Mouse (Mus musculus): ENCODE results near the gene Sec31b.
A peak's percentile ranks its signal among the peaks of the same experiment; 100 is the strongest.

The Sec31b gene

GRCm38 (mm10) chr19:44530018-44530417, 15.6 kb downstream of the Sec31b start:
- DNase-seq (ENCODE audit: low spot score): no peak

- DNase-seq (ENCODE audit: low spot score): no peak
These were observed 20.0 kb downstream of the Sec31b start for GRCm38 (mm10) chr19:44525551-44526205.

- no peak for DNase-seq (ENCODE audit: low spot score)
These were observed 26.5 kb downstream of the Sec31b start for GRCm38 (mm10) chr19:44519152-44519551.

- no peak for DNase-seq (ENCODE audit: low spot score)
These were observed 27.5 kb downstream of the Sec31b start for GRCm38 (mm10) chr19:44517996-44518768.

- DNase-seq (ENCODE audit: low spot score): no peak
These were observed 29.9 kb downstream of the Sec31b start for GRCm38 (mm10) chr19:44515769-44516168.

DNA sequence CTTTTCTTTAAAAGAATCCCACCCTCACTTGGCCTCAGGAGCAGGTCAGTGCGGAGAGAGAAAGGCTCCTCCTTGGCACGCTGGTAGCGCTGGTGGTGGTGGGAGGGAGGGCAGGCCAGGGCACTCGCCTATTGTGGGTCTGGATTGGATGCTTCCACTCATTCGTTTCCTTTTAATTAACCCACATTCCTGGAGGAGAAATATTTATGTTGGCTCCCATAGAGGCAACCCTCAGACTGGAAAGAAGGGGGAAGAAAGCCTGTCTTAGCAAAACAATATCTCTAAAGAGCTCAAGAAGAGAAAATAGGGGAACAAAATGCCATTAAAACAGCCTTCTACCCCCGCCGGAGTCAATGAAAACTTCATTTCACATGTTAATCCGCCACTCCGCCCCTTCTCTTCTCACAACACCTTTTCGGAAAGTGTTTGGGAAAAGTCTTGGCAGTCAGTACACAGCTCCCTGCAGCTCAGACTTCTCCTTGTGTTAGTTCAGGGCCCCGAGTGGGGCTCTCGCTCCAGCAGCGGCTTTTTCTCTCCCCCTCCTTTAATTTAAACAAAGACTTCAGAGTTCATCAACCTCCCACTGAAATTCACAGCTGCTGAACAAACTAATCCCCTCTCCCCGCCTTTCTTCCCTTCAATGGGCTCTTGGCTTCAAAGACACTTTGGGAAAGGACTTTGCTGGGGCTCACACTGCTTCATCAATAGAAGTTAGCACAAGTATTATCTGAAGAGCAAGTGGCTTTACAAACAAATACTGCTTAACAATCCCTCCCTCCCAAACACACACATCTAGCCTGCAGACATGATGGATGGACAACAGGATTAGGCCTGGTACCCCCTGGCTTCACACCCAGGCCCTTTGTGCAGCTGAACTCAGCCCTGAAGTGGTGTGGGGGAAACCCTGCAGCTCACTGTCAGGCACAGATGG, 30.9 kb downstream of the Sec31b start:
- no peak for DNase-seq (ENCODE audit: low spot score)

GRCm38 (mm10) chr19:44513921-44514482, 31.7 kb downstream of the Sec31b start:
- no peak for DNase-seq (ENCODE audit: low spot score)

- DNase-seq (ENCODE audit: low spot score): no peak
These were observed 32.4 kb downstream of the Sec31b start for GRCm38 (mm10) chr19:44513054-44513833.

GRCm38 (mm10) chr19:44512601-44513000, 33.1 kb downstream of the Sec31b start:
- no peak for DNase-seq (ENCODE audit: low spot score)

- DNase-seq (ENCODE audit: low spot score): no peak
These were observed 34.0 kb downstream of the Sec31b start for GRCm38 (mm10) chr19:44511451-44512231.

GRCm38 (mm10) chr19:44510534-44511175, 35.0 kb downstream of the Sec31b start:
- no peak for DNase-seq (ENCODE audit: low spot score)

GRCm38 (mm10) chr19:44502741-44503140, 42.9 kb downstream of the Sec31b start:
- no peak for DNase-seq (ENCODE audit: low spot score)

- DNase-seq (ENCODE audit: low spot score): no peak
These were observed 43.7 kb downstream of the Sec31b start for GRCm38 (mm10) chr19:44501925-44502324.

GRCm38 (mm10) chr19:44500240-44500639, 45.4 kb downstream of the Sec31b start:
- DNase-seq (ENCODE audit: low spot score): no peak

- DNase-seq (ENCODE audit: low spot score): no peak
These were observed 46.7 kb downstream of the Sec31b start for GRCm38 (mm10) chr19:44498936-44499335.

GRCm38 (mm10) chr19:44496941-44497340, 48.7 kb downstream of the Sec31b start:
- DNase-seq (ENCODE audit: low spot score): no peak

DNA sequence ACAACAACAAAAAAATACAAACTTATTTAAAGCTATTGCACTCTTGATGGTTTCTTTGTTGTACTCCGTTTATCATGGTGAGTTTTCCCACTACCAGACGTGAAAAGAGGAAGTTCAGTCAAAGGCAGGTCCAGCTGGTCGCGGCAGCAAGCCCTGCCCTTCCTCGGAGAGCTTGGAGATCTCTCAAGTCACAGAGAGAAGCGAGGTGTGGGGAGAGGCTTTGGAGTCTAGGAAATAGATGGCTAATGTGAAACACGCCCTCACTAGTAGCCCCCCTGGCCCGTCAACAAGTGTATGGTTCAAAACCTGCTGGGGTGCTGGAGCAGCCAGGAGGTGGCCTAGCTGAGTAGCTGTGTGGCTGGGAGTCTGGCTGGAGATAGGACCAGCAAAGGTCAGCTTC, 49.2 kb downstream of the Sec31b start:
- DNase-seq (ENCODE audit: low spot score): no peak

DNA sequence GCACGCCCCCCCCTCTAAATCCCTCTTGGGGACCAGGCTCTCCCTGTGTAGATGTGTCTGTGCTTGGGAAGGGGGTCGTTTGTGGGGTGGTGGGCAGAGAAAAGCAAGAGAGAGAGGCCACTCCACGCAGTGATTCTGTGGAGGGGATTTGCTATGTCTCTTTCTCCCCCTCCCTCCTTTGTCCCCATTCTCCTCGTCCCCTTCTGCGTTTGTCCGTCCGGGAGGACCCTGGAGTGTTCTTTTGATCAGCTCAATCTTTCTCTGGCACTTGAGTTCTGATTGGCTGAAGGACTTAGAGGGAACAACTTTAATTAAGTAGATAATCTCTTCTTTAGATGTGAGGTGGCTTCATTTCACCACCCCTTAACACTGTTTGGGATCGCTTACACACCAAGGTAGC, 52.5 kb downstream of the Sec31b start, which contains the start of gene Wnt8b:
Gene Wnt8b, plus strand, starts transcription at position 345 of the 400 bp plus-strand sequence.
- no peak for DNase-seq (ENCODE audit: low spot score)

- peak; percentile 55 for DNase-seq (ENCODE audit: low spot score)
These were observed 58.4 kb downstream of the Sec31b start for GRCm38 (mm10) chr19:44487266-44487665.

DNA sequence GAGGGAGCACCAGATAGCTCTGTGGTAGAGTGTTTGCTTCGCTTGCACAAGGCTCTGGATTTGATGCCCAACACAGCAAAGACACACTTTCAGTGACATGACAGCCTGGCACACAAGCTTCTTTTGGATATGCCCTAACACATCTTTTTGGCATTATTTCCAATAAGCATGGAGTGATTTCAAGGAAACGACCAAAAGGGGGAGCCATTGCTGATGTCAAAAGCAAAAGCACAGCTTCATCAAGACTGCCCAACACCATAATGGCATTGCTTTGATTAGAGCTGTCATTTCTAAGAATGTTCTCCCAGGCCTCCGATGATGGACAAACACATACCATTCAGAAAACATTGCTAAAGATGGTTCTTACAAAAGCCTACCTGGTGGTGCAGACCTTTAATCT, 69.1 kb downstream of the Sec31b start:
- DNase-seq (ENCODE audit: low spot score): no peak
